In the genomic region with DNA sequence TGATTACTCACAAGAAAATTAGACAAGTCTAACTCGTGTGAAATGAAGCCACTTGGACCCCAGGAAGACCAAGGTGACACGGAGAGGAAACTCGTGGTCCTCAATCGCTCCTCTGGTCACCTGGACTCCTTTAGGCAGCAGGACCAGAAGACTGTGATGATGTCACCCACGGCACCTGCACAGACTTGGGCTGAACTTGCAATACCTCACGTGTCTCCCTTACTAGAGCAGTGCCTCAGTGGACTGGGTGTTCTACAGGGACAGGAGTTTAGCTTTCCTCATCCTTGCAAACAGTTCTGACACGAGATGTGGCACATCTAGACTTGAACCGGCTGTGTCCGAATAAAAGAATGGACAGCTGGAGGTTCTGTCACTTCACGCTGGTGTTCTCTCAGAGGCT, we compare ENCODE assay signal across 17 mouse cellular contexts. TPM values are rescaled to one million over a fixed set of nuclear protein-coding genes. Genes with fewer than 3 reads are reported as not detected.
DNase-seq lines count a peak whose midpoint lies in the region; TF ChIP-seq lines count a peak whose summit lies in the region.
"Had no signal": no experiment of that assay in that cellular context is flagged by ENCODE, and none has a peak within 500 bp of the region (broad histone marks: within the 10 kb centered on the region; RNA-seq: fewer than 3 reads in every experiment).

No protein-coding gene starts in this region.

- 0 out of 2 replicates have a peak overlapping the region, but pooled peaks have one; percentile 30 for H3K27ac ChIP-seq in CH12.LX (ENCODE audit: insufficient read depth, low read depth)

- dilution Hi-C loops in CH12.LX (cut with MboI; ENCODE audit: extremely low pct_ligation_motif_present, extremely low pct_unique_long_range_greater_than_20kb, low sequenced_read_pairs) = no loop called here

- peaks cover 26 to 82% of the 10 kb centered on the region in 2 experiments for H3K4me1 ChIP-seq in CH12.LX (ENCODE audit: control insufficient read depth in 1 of 2, insufficient read depth in 2 of 2)

- H3K9ac ChIP-seq in CH12.LX (ENCODE audit: insufficient read depth, low read depth) = no peak overlapping the region

- TF ChIP-seq RAD21 in CH12.LX (IDR thresholded peaks at IDR 0.05; ENCODE audit: low read depth, low read length) = no peak

- H3K27me3 ChIP-seq in CH12.LX (replicated peaks) = no peaks in the 10 kb centered on the region

- no peak overlapping the region for H3K4me3 ChIP-seq in CH12.LX (replicated peaks in 1 of 3; ENCODE audit: low read depth in 2 of 3, low read length in 2 of 3, poor library complexity in 1 of 3)

- in situ Hi-C loops in CH12.LX (cut with MboI; ENCODE audit: low pct_ligation_motif_present, low pct_unique_long_range_greater_than_20kb, low sequenced_read_pairs) = no loop called here

- TF ChIP-seq CTCF in CH12.LX (conservative IDR thresholded peaks at IDR 0.05 in 1 of 2, IDR thresholded peaks at IDR 0.05 in 1 of 2; ENCODE audit: low read depth in 2 of 2, low read length in 2 of 2) = no peak

- no peak for DNase-seq in CH12.LX (ENCODE audit: extremely low read depth)
- DNase-seq in spleen, postnatal 14 days (ENCODE audit: low spot score in 2 of 2) = no peak
- DNase-seq: adrenal gland, adult 2 months; adrenal gland, adult 8-10 months; adrenal gland, postnatal 10 days; adrenal gland, postnatal 14 days; adrenal gland, postnatal 25 days; adrenal gland, postnatal 36 days; B cell, adult 2 months; cerebellum, adult 11 months; cerebellum, adult 11-12 months; cerebellum, adult 18-20 months; cerebellum, adult 2 months; cerebellum, adult 8-10 months had no signal

- no peaks in the 10 kb centered on the region for H3K79me2 ChIP-seq in CH12.LX (replicated peaks; ENCODE audit: control insufficient read depth, extremely low read depth, insufficient read depth, poor library complexity, severe bottlenecking)

- H3K4me2 ChIP-seq in CH12.LX (ENCODE audit: insufficient read depth, low read depth, poor library complexity, severe bottlenecking) = no peak overlapping the region

- no peak for TF ChIP-seq POLR2A in CH12.LX (IDR thresholded peaks at IDR 0.05; ENCODE audit: low read depth, low read length)

- H3K9me3 ChIP-seq in CH12.LX (replicated peaks; ENCODE audit: low read length) = no peaks in the 10 kb centered on the region
- H3K9me3 ChIP-seq: G1E had no signal

- 0 out of 2 replicates have a peak, but pooled peaks have one; percentile 13 for TF ChIP-seq EP300 in CH12.LX (IDR thresholded peaks at IDR 0.05; ENCODE audit: low read length)

- H3K36me3 ChIP-seq in CH12.LX (replicated peaks in 1 of 2; ENCODE audit: control insufficient read depth in 1 of 2, insufficient read depth in 1 of 2, low read length in 1 of 2) = peaks cover 35 to 58% of the 10 kb centered on the region in 2 experiments
- H3K36me3 ChIP-seq: G1E had no signal

TF ChIP-seq in CH12.LX, 34 proteins besides CTCF, POLR2A, EP300 and RAD21:
- TF ChIP-seq JUND (conservative IDR thresholded peaks at IDR 0.05; ENCODE audit: low read depth, low read length) (peak; percentile 27; the same call in 1 of the 2 replicates), E2F4 (IDR thresholded peaks at IDR 0.05; ENCODE audit: insufficient replicate concordance, low read depth, low read length) (no peak), MYC (IDR thresholded peaks at IDR 0.05; ENCODE audit: low read depth, low read length) (no peak), SMC3 (IDR thresholded peaks at IDR 0.05; ENCODE audit: low read depth, low read length) (no peak), ZC3H11A (IDR thresholded peaks at IDR 0.05; ENCODE audit: low read depth, low read length) (no peak), BHLHE40 (IDR thresholded peaks at IDR 0.05; ENCODE audit: low read depth, low read length) (peak; percentile 88), JUN (IDR thresholded peaks at IDR 0.05; ENCODE audit: insufficient read depth, low read depth, low read length) (peak; percentile 27; the same call in 1 of the 2 replicates), POLR2AphosphoS2 (IDR thresholded peaks at IDR 0.05; ENCODE audit: low read depth, low read length) (no peak), TCF12 (IDR thresholded peaks at IDR 0.05; ENCODE audit: low read depth, low read length) (0 out of 2 replicates have a peak, but pooled peaks have one; percentile 24), ELF1 (IDR thresholded peaks at IDR 0.05; ENCODE audit: low read depth, low read length) (no peak), GABPA (IDR thresholded peaks at IDR 0.05; ENCODE audit: insufficient replicate concordance, low read depth, low read length) (no peak), ETS1 (conservative IDR thresholded peaks at IDR 0.05; ENCODE audit: low read depth, low read length) (0 out of 2 replicates have a peak, but pooled peaks have one; percentile 12)

RNA-seq across cellular contexts. Expression of gene Grb7, which starts 35.9 kb away (rescaled TPM):
- total RNA-seq in CH12.LX (2012; rRNA removed) (8.0 and 13.3 TPM in 2 replicates), CH12.LX (2014; rRNA removed) (3.0 and 4.5 TPM in 2 replicates)
- polyA plus RNA-seq in CH12.LX (2012; ENCODE audit: insufficient read length, low read depth) = 9.9 and 11.5 TPM in 2 replicates
- total RNA-seq: adrenal gland, postnatal 25 days; adrenal gland, postnatal 36 days; G1E; MEL had no signal
- polyA plus RNA-seq: C2C12, G1E had no signal

RNA-seq across cellular contexts. Expression of gene Mien1, which starts 43.3 kb away (rescaled TPM):
- total RNA-seq in CH12.LX (2012; rRNA removed) (129 and 136 TPM in 2 replicates), CH12.LX (2014; rRNA removed) (80.3 and 84.7 TPM in 2 replicates)
- 94.6 and 109 TPM in 2 replicates for polyA plus RNA-seq in CH12.LX (2012; ENCODE audit: insufficient read length, low read depth)
